Mouse (Mus musculus) neural tube, embryonic 13.5 days (tissue): ENCODE results near the gene Pla2g3. TPM values are rescaled to one million over a fixed set of nuclear protein-coding genes. Genes with fewer than 3 reads are reported as not detected.

ENCODE experiments used
- ATAC-seq: fragments of 200-750 bp; cut with Nextera tagmentation; 2 replicates; pipeline ENCODE4 v1.8.0; 2017; ENCODE audit warnings: low read depth, mild to moderate bottlenecking, moderate TSS enrichment, moderate library complexity
- H3K27ac ChIP-seq: fragments of 300-500 bp; sonication (generic); replicated peaks from 2 replicates; pipeline ENCODE4 v1.5.1; 2015; ENCODE audit warnings: moderate library complexity, mild to moderate bottlenecking, inconsistent platforms
- H3K27me3 ChIP-seq: fragments of 300-500 bp; sonication (generic); 2 replicates; pipeline ENCODE4 v1.6.1; 2015; ENCODE audit warnings: mild to moderate bottlenecking, inconsistent platforms
- H3K36me3 ChIP-seq: fragments of 300-500 bp; sonication (generic); 2 replicates; pipeline ENCODE4 v1.6.1; 2015; ENCODE audit warnings: mild to moderate bottlenecking, inconsistent platforms
- H3K4me1 ChIP-seq: fragments of 300-500 bp; sonication (generic); replicated peaks from 2 replicates; pipeline ENCODE4 v1.6.1; 2015; ENCODE audit warnings: inconsistent platforms
- H3K4me2 ChIP-seq: fragments of 300-500 bp; sonication (generic); 2 replicates; pipeline ENCODE4 v1.6.1; 2015; ENCODE audit warnings: inconsistent platforms, mild to moderate bottlenecking, moderate library complexity
- H3K4me3 ChIP-seq: fragments of 300-500 bp; sonication (generic); 2 replicates; pipeline ENCODE4 v1.5.1; 2015; ENCODE audit warnings: mild to moderate bottlenecking, inconsistent platforms
- H3K9ac ChIP-seq: fragments of 300-500 bp; sonication (generic); 2 replicates; pipeline ENCODE4 v1.6.1; 2015; ENCODE audit warnings: moderate library complexity, mild to moderate bottlenecking, inconsistent platforms
- H3K9me3 ChIP-seq: fragments of 300-500 bp; sonication (generic); 2 replicates; pipeline ENCODE4 v1.6.1; 2016; ENCODE audit warnings: inconsistent platforms
- WGBS: fragments of 180-500 bp; shearing (Covaris S2); methylation state at CpG from one replicate; pipeline ENCODE4 v1.1.7; 2015; 5-methylcytosine and 5-hydroxymethylcytosine counted together
- polyA plus RNA-seq: library from polyadenylated mRNA; unstranded; fragments of >200 nt; fragmentation: Nextera tagmentation; extraction: Ambion mirVana; gene quantifications from 2 replicates; pipeline ENCODE4 v1.2.1, GENCODE M21; 2015

Gene Pla2g3
- polyA plus RNA-seq, 1 experiment from 2014 or later = 0.61 TPM

- ATAC-seq = no peak
- H3K4me3 ChIP-seq = no peak overlapping the region
Measured at GRCm38 (mm10) chr11:3515637-3516036, 27.6 kb downstream of the Pla2g3 start.

GRCm38 (mm10) chr11:3516121-3516520 lies 28.0 kb downstream of the Pla2g3 start:
- Histone ChIP-seq H3K4me2 (peak overlapping the region; percentile 73), H3K4me1 (peaks cover 41% of the 10 kb centered on the region), H3K27me3 (peaks cover 36% of the 10 kb centered on the region), H3K4me3 (no peak overlapping the region), H3K27ac (no peak overlapping the region), H3K36me3 (no peaks in the 10 kb centered on the region), H3K9me3 (no peaks in the 10 kb centered on the region), H3K9ac (no peak overlapping the region)
- 76% methylated on average over 5 of the region's 5 CpGs for WGBS
- no peak for ATAC-seq

More at GRCm38 (mm10) chr11:3515637-3516036, 27.6 kb downstream of the Pla2g3 start:
- no peaks in the 10 kb centered on the region for H3K36me3 ChIP-seq
- WGBS = 71% methylated on average over 4 of the region's 4 CpGs
- H3K4me1 ChIP-seq = peaks cover 41% of the 10 kb centered on the region
- H3K4me2 ChIP-seq = peak overlapping the region; percentile 73
- no peak overlapping the region for H3K27ac ChIP-seq
- peaks cover 36% of the 10 kb centered on the region for H3K27me3 ChIP-seq
- H3K9ac ChIP-seq = no peak overlapping the region; the same call in 1 of the 2 replicates
- no peaks in the 10 kb centered on the region for H3K9me3 ChIP-seq

- Histone ChIP-seq H3K4me2 (peak overlapping the region; percentile 73), H3K9ac (peak overlapping the region; percentile 46), H3K4me1 (peaks cover 41% of the 10 kb centered on the region), H3K4me3 (peak overlapping the region; percentile 37), H3K27ac (no peak overlapping the region), H3K36me3 (no peaks in the 10 kb centered on the region), H3K9me3 (no peaks in the 10 kb centered on the region), H3K27me3 (peaks cover 36% of the 10 kb centered on the region)
- WGBS = 1% methylated on average over 50 of the region's 50 CpGs
- peak; percentile 17; the same call in 1 of the 2 replicates for ATAC-seq
Measured at GRCm38 (mm10) chr11:3516859-3517845, 29.1 kb downstream of the Pla2g3 start.

- Histone ChIP-seq H3K27me3 (peaks cover 36% of the 10 kb centered on the region), H3K27ac (no peak overlapping the region), H3K4me2 (peak overlapping the region; percentile 73), H3K4me3 (peak overlapping the region; percentile 37), H3K4me1 (peaks cover 41% of the 10 kb centered on the region), H3K36me3 (0 out of 2 replicates have a peak, but pooled peaks cover 8% of the 10 kb centered on the region), H3K9ac (no peak overlapping the region), H3K9me3 (no peaks in the 10 kb centered on the region)
- 59% methylated on average over 13 of the region's 13 CpGs for WGBS
- ATAC-seq = peak; percentile 5; the same call in 1 of the 2 replicates
Measured at GRCm38 (mm10) chr11:3517846-3518732, 30.0 kb downstream of the Pla2g3 start.

- no peak overlapping the region for H3K9ac ChIP-seq
- H3K4me2 ChIP-seq = no peak overlapping the region
- H3K27me3 ChIP-seq = peaks cover 36% of the 10 kb centered on the region
- peaks cover 35% of the 10 kb centered on the region for H3K4me1 ChIP-seq
- 81% methylated on average over 4 of the region's 4 CpGs for WGBS
- H3K4me3 ChIP-seq = no peak overlapping the region
- 0 out of 2 replicates have a peak, but pooled peaks cover 8% of the 10 kb centered on the region for H3K36me3 ChIP-seq
- no peak overlapping the region for H3K27ac ChIP-seq
- no peaks in the 10 kb centered on the region for H3K9me3 ChIP-seq
- ATAC-seq = no peak
Measured at GRCm38 (mm10) chr11:3519051-3519726, 31.1 kb downstream of the Pla2g3 start.

GRCm38 (mm10) chr11:3519756-3520398 lies 31.8 kb downstream of the Pla2g3 start:
- no peak for ATAC-seq
- Histone ChIP-seq H3K4me1 (peaks cover 32% of the 10 kb centered on the region), H3K4me2 (no peak overlapping the region), H3K9ac (no peak overlapping the region), H3K27ac (no peak overlapping the region), H3K27me3 (peaks cover 36% of the 10 kb centered on the region), H3K4me3 (no peak overlapping the region), H3K36me3 (0 out of 2 replicates have a peak, but pooled peaks cover 15% of the 10 kb centered on the region), H3K9me3 (no peaks in the 10 kb centered on the region)
- WGBS = 90% methylated on average over 11 of the region's 11 CpGs

GRCm38 (mm10) chr11:3520919-3521318 lies 32.8 kb downstream of the Pla2g3 start:
- Histone ChIP-seq H3K27ac (no peak overlapping the region), H3K4me2 (no peak overlapping the region), H3K36me3 (0 out of 2 replicates have a peak, but pooled peaks cover 17% of the 10 kb centered on the region), H3K9me3 (no peaks in the 10 kb centered on the region), H3K27me3 (peaks cover 28% of the 10 kb centered on the region), H3K4me1 (peaks cover 21% of the 10 kb centered on the region), H3K4me3 (no peak overlapping the region), H3K9ac (no peak overlapping the region)
- 80% methylated on average over 13 of the region's 14 CpGs for WGBS
- ATAC-seq = no peak

- no peak overlapping the region for H3K4me2 ChIP-seq
- WGBS = 88% methylated on average over 23 of the region's 23 CpGs
- no peak overlapping the region for H3K4me3 ChIP-seq
- ATAC-seq = no peak
- H3K36me3 ChIP-seq = 0 out of 2 replicates have a peak, but pooled peaks cover 17% of the 10 kb centered on the region
- H3K27me3 ChIP-seq = peaks cover 21% of the 10 kb centered on the region
- H3K9me3 ChIP-seq = no peaks in the 10 kb centered on the region
- peaks cover 15% of the 10 kb centered on the region for H3K4me1 ChIP-seq
- H3K9ac ChIP-seq = no peak overlapping the region
- no peak overlapping the region for H3K27ac ChIP-seq
Measured at GRCm38 (mm10) chr11:3521339-3522224, 33.5 kb downstream of the Pla2g3 start.

GRCm38 (mm10) chr11:3522285-3523000 lies 34.4 kb downstream of the Pla2g3 start:
- no peak for ATAC-seq
- H3K4me2 ChIP-seq = no peak overlapping the region
- H3K4me1 ChIP-seq = peaks cover 7% of the 10 kb centered on the region
- no peak overlapping the region for H3K4me3 ChIP-seq
- no peaks in the 10 kb centered on the region for H3K9me3 ChIP-seq
- 0 out of 2 replicates have a peak, but pooled peaks cover 17% of the 10 kb centered on the region for H3K36me3 ChIP-seq
- WGBS = 95% methylated on average over 17 of the region's 17 CpGs
- H3K9ac ChIP-seq = no peak overlapping the region
- peaks cover 14% of the 10 kb centered on the region for H3K27me3 ChIP-seq
- H3K27ac ChIP-seq = no peak overlapping the region
